Mouse (Mus musculus) G1E-ER4 (cell line): ENCODE data around the gene Fhad1. TPM values are rescaled to one million over a fixed set of nuclear protein-coding genes. Genes with fewer than 3 reads are reported as not detected.

Experiments used
- GATA1 ChIP-seq: IDR thresholded peaks from one replicate; pipeline ENCODE4 v1.8.0; 2012; ENCODE audit warnings: low read length, inconsistent platforms
- polyA plus RNA-seq: library from polyadenylated mRNA; stranded (reverse); fragments of >175 nt; gene quantifications from 2 replicates; pipeline ENCODE4 v1.2.3, GENCODE M21; 2012

Gene Fhad1
- polyA plus RNA-seq, 1 experiment = not detected

GRCm38 (mm10) chr4:141996880-141997279 is 18.0 kb downstream of the Fhad1 start:
- TF ChIP-seq GATA1 = no peak

- no peak for TF ChIP-seq GATA1
These were observed 18.8 kb downstream of the Fhad1 start for GRCm38 (mm10) chr4:141996086-141996485.

- no peak for TF ChIP-seq GATA1
These were observed 21.4 kb downstream of the Fhad1 start for GRCm38 (mm10) chr4:141993347-141994061.

- TF ChIP-seq GATA1 = no peak
These were observed 22.2 kb downstream of the Fhad1 start for GRCm38 (mm10) chr4:141992530-141993204.

GRCm38 (mm10) chr4:141988178-141988577 is 26.7 kb downstream of the Fhad1 start:
- no peak for TF ChIP-seq GATA1

GRCm38 (mm10) chr4:141983689-141984088 is 31.2 kb downstream of the Fhad1 start:
- no peak for TF ChIP-seq GATA1

- TF ChIP-seq GATA1 = no peak
These were observed 33.4 kb downstream of the Fhad1 start for GRCm38 (mm10) chr4:141981475-141981874.

GRCm38 (mm10) chr4:141978582-141978981 is 36.3 kb downstream of the Fhad1 start:
- no peak for TF ChIP-seq GATA1

- TF ChIP-seq GATA1 = no peak
These were observed 37.5 kb downstream of the Fhad1 start for GRCm38 (mm10) chr4:141977346-141977745.

GRCm38 (mm10) chr4:141976163-141976562 is 38.7 kb downstream of the Fhad1 start:
- TF ChIP-seq GATA1 = no peak

- TF ChIP-seq GATA1 = no peak
These were observed 50.3 kb downstream of the Fhad1 start for GRCm38 (mm10) chr4:141964575-141964974.

- no peak for TF ChIP-seq GATA1
These were observed 51.0 kb downstream of the Fhad1 start for GRCm38 (mm10) chr4:141963907-141964306.

GRCm38 (mm10) chr4:141962811-141963685 is 51.8 kb downstream of the Fhad1 start:
- no peak for TF ChIP-seq GATA1

- TF ChIP-seq GATA1 = no peak
These were observed 54.8 kb downstream of the Fhad1 start for GRCm38 (mm10) chr4:141960037-141960436.

- TF ChIP-seq GATA1 = no peak
These were observed 55.3 kb downstream of the Fhad1 start for GRCm38 (mm10) chr4:141959615-141960014.
